Mouse (Mus musculus) liver, adult 2 months (tissue): ENCODE measurements around the gene 4921539E11Rik.

Experiments used
- CTCF ChIP-seq: fragments of 200-500 bp; IDR thresholded peaks from 2 replicates; pipeline ENCODE4 v1.5.1; 2011; ENCODE audit warnings: low read depth, low read length, control low read depth
- POLR2A ChIP-seq: fragments of 200-500 bp; IDR thresholded peaks from 2 replicates; pipeline ENCODE4 v1.6.1; 2011; ENCODE audit warnings: low read length, control low read depth; ENCODE audit not compliant: insufficient read depth; ENCODE audit errors: extremely low read depth

- TF ChIP-seq CTCF (no peak), POLR2A (no peak)
Observed at GRCm38 (mm10) chr4:103213859-103214497, 76.7 kb downstream of the 4921539E11Rik start.
